Mouse (Mus musculus): ENCODE measurements at regions not wholly inside any gene's neighbourhood (a gene's known extent, or its start where the extent isn't known, plus 50 kb on each side); places are given as distances from the start of the nearest gene placed in this dataset.

- TF ChIP-seq POLR2AphosphoS2 (IDR thresholded peaks at IDR 0.05; ENCODE audit: low read length) (no peak), RAD21 (IDR thresholded peaks at IDR 0.05; ENCODE audit: low read depth, low read length) (no peak), BHLHE40 (IDR thresholded peaks at IDR 0.05; ENCODE audit: borderline replicate concordance, low read depth, low read length) (no peak), EP300 (IDR thresholded peaks at IDR 0.05; ENCODE audit: low read depth in 1 of 2, low read length in 2 of 2) (peak; percentile 40 to 67; a peak in 3 of 4 replicates), ZNF384 (IDR thresholded peaks at IDR 0.05; ENCODE audit: low read depth, low read length) (peak; percentile 87), CTCF (IDR thresholded peaks at IDR 0.05 in 2 of 3, conservative IDR thresholded peaks at IDR 0.05 in 1 of 3; ENCODE audit: control insufficient read depth in 1 of 3, insufficient read depth in 1 of 3, low read depth in 2 of 3, low read length in 3 of 3, poor library complexity in 1 of 3, severe bottlenecking in 1 of 3) (no peak), UBTF (IDR thresholded peaks at IDR 0.05; ENCODE audit: borderline replicate concordance, insufficient read depth, low read depth, low read length) (no peak), GATA1 (IDR thresholded peaks at IDR 0.05; ENCODE audit: low read depth, low read length) (peak; percentile 43; the same call in 1 of the 2 replicates), JUND (IDR thresholded peaks at IDR 0.05; ENCODE audit: low read depth, low read length) (no peak)
- no peak overlapping the region for H3K4me3 ChIP-seq (ENCODE audit: control insufficient read depth in 1 of 2, insufficient read depth in 1 of 2, low read depth in 2 of 2, low read length in 2 of 2)
- peaks cover 0 to 32% of the 10 kb centered on the region in 2 experiments; a peak in 2 of 4 replicates for H3K36me3 ChIP-seq (ENCODE audit: control insufficient read depth in 1 of 2, insufficient read depth in 2 of 2, low read length in 2 of 2)
- peak; percentile 39 for DNase-seq (ENCODE audit: low read depth, low spot score)
- H3K4me1 ChIP-seq (ENCODE audit: control insufficient read depth in 1 of 2, insufficient read depth in 2 of 2, low read length in 2 of 2): peaks cover 9 to 22% of the 10 kb centered on the region in 2 experiments
- H3K27me3 ChIP-seq (ENCODE audit: control insufficient read depth in 1 of 2, insufficient read depth in 2 of 2, low read length in 2 of 2): no peaks in the 10 kb centered on the region
- no peaks in the 10 kb centered on the region for H3K79me2 ChIP-seq (ENCODE audit: control insufficient read depth, insufficient read depth, low read length, poor library complexity)
- no peak overlapping the region for H3K27ac ChIP-seq (ENCODE audit: control insufficient read depth, low read depth, low read length)
- H3K9me3 ChIP-seq (replicated peaks; ENCODE audit: insufficient read depth, low read length): no peaks in the 10 kb centered on the region
- no peak overlapping the region for H3K9ac ChIP-seq (ENCODE audit: control insufficient read depth, low read depth, low read length, poor library complexity, severe bottlenecking)
Observed at GRCm38 (mm10) chr3:140968556-140968955, 243.6 kb downstream of the Pdha2 start.

DNA sequence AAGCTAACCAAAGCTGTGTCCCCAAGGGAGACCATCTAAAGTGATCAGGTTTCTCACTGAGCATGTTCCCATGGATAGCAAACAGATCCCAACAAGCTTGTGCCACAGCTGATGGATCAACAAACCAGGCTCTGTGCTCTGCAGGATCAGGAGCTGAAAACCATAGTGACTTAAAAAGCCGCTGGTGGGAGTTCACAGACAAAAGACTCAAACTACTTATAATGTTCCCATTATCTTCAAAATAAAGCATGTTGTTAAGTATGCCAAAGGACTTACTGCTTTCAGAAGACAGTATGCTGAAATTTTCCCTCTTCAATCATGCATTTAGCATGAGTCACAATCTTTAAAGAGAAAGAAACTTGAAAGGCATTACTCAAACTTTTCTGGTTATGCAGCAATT, 254.5 kb downstream of the Pdha2 start:
- H3K9ac ChIP-seq (ENCODE audit: control insufficient read depth, low read depth, low read length, poor library complexity, severe bottlenecking): no peak overlapping the region
- H3K9me3 ChIP-seq (replicated peaks; ENCODE audit: insufficient read depth, low read length): no peaks in the 10 kb centered on the region
- H3K79me2 ChIP-seq (ENCODE audit: control insufficient read depth, insufficient read depth, low read length, poor library complexity): no peaks in the 10 kb centered on the region
- no peak overlapping the region for H3K27ac ChIP-seq (ENCODE audit: control insufficient read depth, low read depth, low read length)
- no peak for TF ChIP-seq SIN3A (IDR thresholded peaks at IDR 0.05; ENCODE audit: low read length)
- no peak for TF ChIP-seq SMC3 (IDR thresholded peaks at IDR 0.05; ENCODE audit: low read depth, low read length)
- no peak for TF ChIP-seq POLR2AphosphoS2 (IDR thresholded peaks at IDR 0.05; ENCODE audit: low read length)
- no peak for TF ChIP-seq ETS1 (IDR thresholded peaks at IDR 0.05; ENCODE audit: low read depth, low read length)
- no peak for TF ChIP-seq NRF1 (IDR thresholded peaks at IDR 0.05; ENCODE audit: insufficient read depth, low read depth, low read length, poor library complexity, severe bottlenecking)
- TF ChIP-seq RCOR1 (IDR thresholded peaks at IDR 0.05; ENCODE audit: low read depth, low read length): no peak
- TF ChIP-seq CTCF (IDR thresholded peaks at IDR 0.05 in 2 of 3, conservative IDR thresholded peaks at IDR 0.05 in 1 of 3; ENCODE audit: control insufficient read depth in 1 of 3, insufficient read depth in 1 of 3, low read depth in 2 of 3, low read length in 3 of 3, poor library complexity in 1 of 3, severe bottlenecking in 1 of 3): no peak
- no peaks in the 10 kb centered on the region for H3K27me3 ChIP-seq (ENCODE audit: control insufficient read depth in 1 of 2, insufficient read depth in 2 of 2, low read length in 2 of 2)
- no peak for DNase-seq (ENCODE audit: low read depth, low spot score)
- H3K4me1 ChIP-seq (ENCODE audit: control insufficient read depth in 1 of 2, insufficient read depth in 2 of 2, low read length in 2 of 2): no peaks in the 10 kb centered on the region; a peak in 1 of 4 replicates
- H3K4me3 ChIP-seq (ENCODE audit: control insufficient read depth in 1 of 2, insufficient read depth in 1 of 2, low read depth in 2 of 2, low read length in 2 of 2): no peak overlapping the region
- no peaks in the 10 kb centered on the region; a peak in 1 of 4 replicates for H3K36me3 ChIP-seq (ENCODE audit: control insufficient read depth in 1 of 2, insufficient read depth in 2 of 2, low read length in 2 of 2)

Data from MEL (cell line).